Mouse (Mus musculus) spleen, adult 2 months (tissue): ENCODE results near the gene Muc20.

Source experiments
- CTCF ChIP-seq: fragments of 200-500 bp; IDR thresholded peaks from 2 replicates; pipeline ENCODE4 v1.5.1; 2011; ENCODE audit warnings: mild to moderate bottlenecking, inconsistent platforms; ENCODE audit not compliant: insufficient read depth, insufficient read length, insufficient replicate concordance; ENCODE audit errors: extremely low read depth
- POLR2A ChIP-seq: fragments of 200-500 bp; IDR thresholded peaks from 2 replicates; pipeline ENCODE4 v1.6.1; 2011; ENCODE audit warnings: low read depth, low read length, inconsistent platforms

GRCm38 (mm10) chr16:32803252-32803853, 6.1 kb upstream of the Muc20 start:
- TF ChIP-seq CTCF, result no peak
- no peak for TF ChIP-seq POLR2A
